Mouse (Mus musculus) heart, postnatal 14 days (tissue): ENCODE results near the gene Jakmip3. TPM values are rescaled to one million over a fixed set of nuclear protein-coding genes. Genes with fewer than 3 reads are reported as not detected.
A peak's percentile ranks its signal among the peaks of the same experiment; 100 is the strongest.

Source experiments
- DNase-seq, 2 experiments: peaks; one replicate each; pipeline ENCODE4 v3.0.0; 2021 to 2022
- intact Hi-C: fragments of 180-260 bp; cut with DNase I; formaldehyde crosslinking; loops from one replicate; pipeline ENCODE4 v1.15.1; 2025
- total RNA-seq, 2 experiments: library from RNA; stranded (reverse); gene quantifications; 2 replicates each; pipeline ENCODE4 v1.2.3; 2021

The Jakmip3 gene
- total RNA-seq, 2 experiments from 2014 or later, result 0.31 TPM; not detected in 1

GRCm38 (mm10) chr7:138942301-138942700, 1.8 kb downstream of the Jakmip3 start:
- intact Hi-C loops, result loop anchor here (5.0 kb wide), 1 partner anchor 50 kb away; no protein-coding TSS in a partner anchor
- no peak for DNase-seq

DNA sequence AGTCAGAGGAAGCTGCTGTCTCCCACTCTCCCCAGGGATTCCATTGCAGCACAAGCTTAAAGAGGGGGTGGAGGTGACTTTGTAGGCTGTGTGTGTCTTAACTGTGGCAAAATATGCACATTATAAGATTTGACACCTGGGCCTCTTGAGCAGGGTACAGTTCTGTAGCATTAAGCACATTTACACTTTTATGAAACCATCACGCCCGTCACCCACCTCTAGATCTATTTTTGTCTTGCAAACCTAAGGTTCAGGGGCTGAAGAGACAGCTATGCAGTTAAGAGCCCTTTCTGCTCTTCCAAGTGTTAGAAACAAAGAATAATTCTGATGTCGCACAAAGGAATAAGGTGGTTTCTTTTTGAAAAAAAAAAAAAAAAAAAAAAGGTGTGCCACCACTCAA, 5.1 kb downstream of the Jakmip3 start:
- no peak for DNase-seq
- intact Hi-C loops, result no loop called here

- intact Hi-C loops, result no loop called here
- no peak for DNase-seq
Observed at GRCm38 (mm10) chr7:138947741-138948140, 7.2 kb downstream of the Jakmip3 start.

DNA sequence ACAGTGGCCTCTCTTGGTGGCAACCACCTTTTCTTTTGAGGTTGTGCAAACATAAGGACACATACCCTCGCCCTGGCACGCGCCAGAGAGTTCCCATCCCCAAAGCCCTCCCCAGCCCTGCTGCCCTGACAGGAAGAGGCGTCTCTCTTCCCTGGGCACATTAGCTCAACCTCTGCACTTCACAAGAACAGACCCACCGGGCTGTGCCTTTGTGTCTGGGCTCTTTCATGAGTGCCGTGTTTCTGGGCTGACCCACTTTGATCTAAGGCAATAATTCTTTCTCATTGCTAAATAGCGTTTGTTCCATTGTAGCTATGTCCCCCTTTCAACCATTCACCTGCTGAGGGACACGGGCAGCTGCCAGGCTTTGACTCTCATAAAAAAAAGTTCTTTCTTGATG, 7.8 kb downstream of the Jakmip3 start:
- no peak for DNase-seq
- intact Hi-C loops, result no loop called here

DNA sequence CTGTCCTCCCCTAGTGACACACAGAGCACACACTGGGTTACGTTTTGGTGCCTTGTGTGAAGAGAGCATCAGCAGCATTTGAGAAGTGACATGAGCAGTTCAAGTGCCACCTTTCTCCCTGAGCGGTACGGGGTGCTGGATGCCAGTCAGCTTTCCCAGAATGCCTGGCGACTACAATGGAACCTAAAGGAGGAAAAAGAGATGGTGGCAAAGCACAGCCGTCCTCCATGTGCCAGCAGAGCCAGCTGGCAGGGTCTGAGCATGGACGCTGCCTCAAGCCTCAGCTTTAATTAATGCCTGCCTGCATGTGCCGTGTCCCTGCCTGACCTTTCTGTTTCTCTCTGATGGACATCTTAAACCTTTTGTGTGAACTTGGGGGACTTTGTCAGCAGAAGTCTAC, 15.3 kb downstream of the Jakmip3 start:
- intact Hi-C loops, result no loop called here
- no peak for DNase-seq

GRCm38 (mm10) chr7:138957106-138957505, 16.6 kb downstream of the Jakmip3 start:
- DNase-seq, result no peak
- intact Hi-C loops, result no loop called here

DNA sequence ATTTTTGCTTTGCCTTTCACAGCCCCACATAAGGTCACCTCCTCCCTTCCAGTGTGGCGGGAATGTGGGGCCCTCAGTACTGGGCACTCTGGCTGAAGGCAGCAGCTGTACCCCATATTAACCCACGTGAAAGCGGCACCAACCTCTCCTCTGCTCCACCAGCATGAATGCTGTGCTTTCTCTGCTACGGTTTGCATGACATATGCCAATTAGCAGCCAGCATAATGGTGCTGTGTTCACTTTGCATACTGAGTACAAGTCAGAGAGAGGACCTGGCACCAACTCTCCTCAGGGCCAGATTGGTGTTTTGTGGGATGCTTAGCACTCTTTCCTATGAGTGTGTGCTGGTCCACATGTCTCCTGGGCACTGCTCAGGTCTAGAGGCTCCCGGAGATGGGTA, 19.2 kb downstream of the Jakmip3 start:
- intact Hi-C loops, result loop anchor here (5.0 kb wide), 1 partner anchor 537 kb away; no protein-coding TSS in a partner anchor
- DNase-seq, result no peak

GRCm38 (mm10) chr7:138963756-138964155, 23.2 kb downstream of the Jakmip3 start:
- intact Hi-C loops, result loop anchor here (5.0 kb wide), 1 partner anchor 541 kb away; no protein-coding TSS in a partner anchor
- no peak for DNase-seq

- intact Hi-C loops, result no loop called here
- DNase-seq, result no peak
Observed at GRCm38 (mm10) chr7:138968010-138968620, 27.6 kb downstream of the Jakmip3 start.

GRCm38 (mm10) chr7:138977510-138977909, 37.0 kb downstream of the Jakmip3 start:
- DNase-seq, result no peak
- intact Hi-C loops, result no loop called here

- intact Hi-C loops, result no loop called here
- DNase-seq, result no peak
Observed at GRCm38 (mm10) chr7:138984576-138984975, 44.0 kb downstream of the Jakmip3 start.

DNA sequence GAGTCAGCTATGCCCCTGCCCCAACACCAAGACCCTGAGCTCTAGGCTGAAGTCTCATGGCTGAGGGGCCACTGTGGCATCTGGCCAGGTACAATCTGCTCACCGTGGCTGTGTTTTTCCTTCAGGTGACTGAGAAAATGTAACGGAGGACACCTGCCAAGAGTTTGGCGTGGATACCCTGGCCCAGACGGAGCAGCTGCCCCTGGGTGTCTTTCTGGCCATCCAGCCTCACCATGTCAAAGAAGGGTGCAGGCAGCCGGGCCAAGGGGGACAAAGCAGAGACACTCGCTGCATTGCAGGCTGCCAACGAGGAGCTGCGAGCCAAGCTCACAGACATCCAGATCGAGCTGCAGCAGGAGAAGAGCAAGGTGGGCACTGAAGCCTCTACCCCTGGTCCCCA, 48.6 kb downstream of the Jakmip3 start:
- intact Hi-C loops, result no loop called here
- no peak for DNase-seq

GRCm38 (mm10) chr7:139002692-139003091, 62.2 kb downstream of the Jakmip3 start:
- intact Hi-C loops, result no loop called here
- DNase-seq, result no peak

GRCm38 (mm10) chr7:139003250-139003649, 62.7 kb downstream of the Jakmip3 start:
- intact Hi-C loops, result no loop called here

GRCm38 (mm10) chr7:139009786-139010502, 69.4 kb downstream of the Jakmip3 start:
- DNase-seq, result no peak
- intact Hi-C loops, result no loop called here

More at GRCm38 (mm10) chr7:139003250-139003649, 62.7 kb downstream of the Jakmip3 start:
- DNase-seq, result no peak

DNA sequence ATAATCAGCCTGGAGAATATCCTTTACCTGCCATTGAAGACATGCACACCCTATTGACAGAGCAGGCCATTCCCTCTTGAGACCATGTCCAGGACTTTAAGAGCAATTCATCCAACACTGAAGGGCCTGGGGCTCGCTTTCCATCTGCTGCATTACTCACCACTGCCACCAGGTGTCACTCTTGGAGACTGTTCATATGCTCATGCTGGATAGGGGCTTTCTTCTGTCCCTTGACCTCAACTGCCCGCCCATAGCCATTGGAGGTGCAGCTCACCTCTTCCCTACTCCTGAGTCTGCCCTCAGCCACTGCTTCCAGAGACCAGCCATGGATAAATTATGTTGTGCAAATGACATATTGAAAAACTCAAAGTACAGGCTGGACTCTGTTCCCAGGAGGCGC, 70.5 kb downstream of the Jakmip3 start:
- peak; percentile 43 to 60 for DNase-seq
- intact Hi-C loops, result no loop called here

GRCm38 (mm10) chr7:139011586-139011985, 71.1 kb downstream of the Jakmip3 start:
- intact Hi-C loops, result no loop called here
- no peak for DNase-seq

GRCm38 (mm10) chr7:139012767-139013369, 72.3 kb downstream of the Jakmip3 start:
- intact Hi-C loops, result no loop called here
- DNase-seq, result no peak

DNA sequence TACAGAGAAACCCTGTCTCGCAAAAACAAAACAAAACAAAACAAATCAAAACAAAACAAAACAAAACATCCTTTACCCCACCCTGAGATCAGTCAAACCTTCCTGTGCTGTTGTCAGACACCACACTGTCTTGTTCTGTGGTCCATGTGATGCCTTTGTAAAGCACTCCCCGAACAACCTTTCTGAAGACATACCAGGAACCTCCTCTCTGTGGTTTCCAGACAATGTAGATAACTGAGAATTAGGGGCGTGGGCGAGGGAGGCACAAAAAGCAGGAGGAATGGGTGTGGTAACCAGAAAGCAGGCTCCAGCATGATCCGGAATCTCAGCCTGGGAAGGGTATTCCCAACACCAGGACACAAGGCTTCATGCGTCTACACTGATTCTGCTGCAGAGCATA, 74.6 kb downstream of the Jakmip3 start:
- DNase-seq, result no peak
- intact Hi-C loops, result no loop called here

DNA sequence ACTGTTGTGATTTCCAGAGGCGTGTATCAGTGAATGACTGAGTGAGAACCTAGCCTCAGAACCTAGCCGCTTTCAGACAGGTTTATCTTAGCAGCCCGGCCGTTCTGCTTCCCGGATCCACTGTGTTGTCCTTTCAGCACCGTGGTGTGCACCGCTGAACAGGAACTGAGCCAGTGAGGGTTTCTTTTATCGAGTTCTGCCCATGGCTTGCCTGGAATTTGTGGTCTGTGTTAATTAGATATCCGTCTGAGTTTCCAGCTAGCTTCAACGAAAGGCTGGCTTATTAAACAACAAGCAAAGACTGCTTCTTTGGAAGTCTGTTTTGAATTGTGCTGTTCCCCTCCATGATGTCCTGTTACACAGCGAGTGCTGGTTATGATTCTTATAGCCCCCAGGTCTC, 75.8 kb downstream of the Jakmip3 start:
- DNase-seq, result no peak
- intact Hi-C loops, result no loop called here

GRCm38 (mm10) chr7:139017249-139017903, 76.8 kb downstream of the Jakmip3 start:
- no peak for DNase-seq
- intact Hi-C loops, result no loop called here
